Mouse (Mus musculus) kidney, embryonic 14.5 days (tissue): ENCODE measurements around the gene Adam10. TPM values are rescaled to one million over a fixed set of nuclear protein-coding genes. Genes with fewer than 3 reads are reported as not detected.

Experiments
- ATAC-seq: fragments of 200-750 bp; cut with Nextera tagmentation; 2 replicates; pipeline ENCODE4 v1.8.0; 2017; ENCODE audit warnings: moderate number of reproducible peaks, mild to moderate bottlenecking, moderate TSS enrichment, moderate library complexity; ENCODE audit not compliant: low FRiP score, low TSS enrichment
- H3K27ac ChIP-seq: fragments of 300-500 bp; sonication (generic); 2 replicates; pipeline ENCODE4 v1.5.1; 2014; ENCODE audit warnings: low read depth, mild to moderate bottlenecking, low read length, moderate library complexity, mixed read lengths
- H3K27me3 ChIP-seq: fragments of 300-500 bp; sonication (generic); 2 replicates; pipeline ENCODE4 v1.6.1; 2014; ENCODE audit warnings: mild to moderate bottlenecking, low read length; ENCODE audit not compliant: control insufficient read depth, insufficient read depth
- H3K36me3 ChIP-seq: fragments of 300-500 bp; sonication (generic); 2 replicates; pipeline ENCODE4 v1.6.1; 2014; ENCODE audit warnings: low read length, mixed read lengths; ENCODE audit not compliant: control insufficient read depth, insufficient read depth
- H3K4me1 ChIP-seq: fragments of 300-500 bp; sonication (generic); 2 replicates; pipeline ENCODE4 v1.6.1; 2014; ENCODE audit warnings: low read length, mixed read lengths; ENCODE audit not compliant: control insufficient read depth, insufficient read depth
- H3K4me2 ChIP-seq: fragments of 300-500 bp; sonication (generic); replicated peaks from 2 replicates; pipeline ENCODE4 v1.6.1; 2014; ENCODE audit warnings: low read depth, mild to moderate bottlenecking, low read length
- H3K4me3 ChIP-seq: fragments of 300-500 bp; sonication (generic); 2 replicates; pipeline ENCODE4 v1.5.1; 2014; ENCODE audit warnings: mild to moderate bottlenecking, low read length
- H3K9ac ChIP-seq: fragments of 300-500 bp; sonication (generic); 2 replicates; pipeline ENCODE4 v1.6.1; 2014; ENCODE audit warnings: low read depth, mild to moderate bottlenecking, low read length, moderate library complexity
- H3K9me3 ChIP-seq: fragments of 300-500 bp; sonication (generic); 2 replicates; pipeline ENCODE4 v1.6.1; 2016; ENCODE audit warnings: low read length; ENCODE audit not compliant: control insufficient read depth
- WGBS: fragments of 180-500 bp; shearing (Covaris S2); extraction: QIAGEN DNeasy Blood & Tissue Kit; methylation state at CpG from one replicate; pipeline ENCODE4 v1.1.7; 2014; 5-methylcytosine and 5-hydroxymethylcytosine counted together
- microRNA-seq: library from miRNA; unstranded; fragments of <30 nt; microRNA quantifications from one replicate; pipeline ENCODE4, GENCODE M21; 2016
- polyA plus RNA-seq: library from polyadenylated mRNA; unstranded; fragments of >200 nt; fragmentation: Nextera tagmentation; extraction: Ambion mirVana; gene quantifications from 2 replicates; pipeline ENCODE4 v1.2.1, GENCODE M21; 2014

Adam10 gene
- polyA plus RNA-seq, 1 experiment from 2014 or later: 83.1 TPM

DNA sequence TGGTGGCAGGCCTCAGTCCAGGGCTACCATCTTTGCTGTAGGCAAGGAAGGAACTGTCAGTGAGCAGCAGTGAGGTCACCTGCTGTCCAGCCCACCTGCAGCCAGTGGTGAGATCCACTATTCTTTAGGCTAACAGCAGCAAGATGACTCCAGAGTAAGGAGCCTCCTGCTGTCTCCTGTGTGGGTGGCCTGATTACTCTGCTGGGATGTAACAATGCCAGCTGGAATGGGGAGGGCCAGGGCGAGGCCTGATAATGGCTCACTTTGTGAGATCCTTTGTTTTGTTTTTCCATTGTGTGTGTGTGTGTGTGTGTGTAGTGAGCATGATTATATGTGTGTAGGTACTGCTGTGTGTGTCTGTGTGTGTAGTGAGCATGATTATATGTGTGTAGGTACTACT is 138.6 kb downstream of the Adam10 start:
- H3K4me2 ChIP-seq: no peak overlapping the region
- H3K9me3 ChIP-seq: no peaks in the 10 kb centered on the region
- no peak overlapping the region for H3K9ac ChIP-seq
- no peaks in the 10 kb centered on the region for H3K27me3 ChIP-seq
- WGBS: 50% methylated on average over 1 of the region's 1 CpGs
- ATAC-seq: no peak
- H3K4me3 ChIP-seq: no peak overlapping the region
- H3K27ac ChIP-seq: no peak overlapping the region
- no peaks in the 10 kb centered on the region for H3K36me3 ChIP-seq
- H3K4me1 ChIP-seq: 0 out of 2 replicates have a peak, but pooled peaks cover 11% of the 10 kb centered on the region

DNA sequence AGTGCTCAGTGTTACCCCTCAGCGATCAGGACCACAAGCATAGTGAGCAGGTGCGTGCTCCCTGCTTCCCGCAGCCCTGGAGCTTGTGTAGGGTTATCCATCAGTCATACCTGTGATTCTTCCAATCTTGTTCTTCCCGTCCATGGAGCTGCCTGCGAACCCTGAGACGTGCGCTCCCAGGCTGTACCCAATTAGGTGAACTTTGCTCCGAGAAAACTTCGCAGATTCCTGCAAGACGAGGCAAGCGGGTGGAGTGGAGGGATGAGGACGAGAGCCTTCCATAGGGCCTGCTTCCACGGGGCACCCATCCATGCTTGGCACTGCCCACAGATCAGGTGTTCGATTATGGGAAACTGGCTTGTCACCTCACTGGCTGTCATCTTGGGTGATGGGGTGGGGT is 139.9 kb downstream of the Adam10 start:
- Histone ChIP-seq H3K4me3 (no peak overlapping the region), H3K36me3 (no peaks in the 10 kb centered on the region), H3K9ac (no peak overlapping the region), H3K4me1 (0 out of 2 replicates have a peak, but pooled peaks cover 11% of the 10 kb centered on the region), H3K9me3 (no peaks in the 10 kb centered on the region), H3K4me2 (no peak overlapping the region), H3K27ac (no peak overlapping the region), H3K27me3 (no peaks in the 10 kb centered on the region)
- no peak for ATAC-seq
- WGBS: 74% methylated on average over 14 of the region's 14 CpGs

DNA sequence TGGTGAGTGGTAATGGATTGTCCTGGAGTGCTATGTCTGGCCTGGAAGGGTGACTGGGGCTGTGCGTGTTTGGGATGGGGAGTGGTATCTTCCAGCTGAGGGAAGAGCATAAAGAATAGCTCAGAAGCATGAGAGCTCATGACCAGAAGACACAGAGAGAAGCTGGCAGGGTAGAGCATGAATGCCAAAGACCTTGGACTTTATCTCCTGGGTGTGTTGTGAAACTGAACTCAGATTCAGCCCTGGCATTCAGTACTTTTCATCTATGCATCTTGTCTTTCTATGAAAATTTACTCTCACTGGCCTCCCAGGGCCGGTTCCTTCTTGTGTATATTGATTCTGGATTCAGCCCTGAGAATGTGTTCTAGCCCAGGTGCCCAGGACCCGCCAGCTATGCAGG is 145.3 kb downstream of the Adam10 start:
- no peaks in the 10 kb centered on the region for H3K36me3 ChIP-seq
- H3K27me3 ChIP-seq: no peaks in the 10 kb centered on the region
- WGBS: 80% methylated on average over 3 of the region's 3 CpGs
- no peak for ATAC-seq
- no peak overlapping the region for H3K9ac ChIP-seq
- no peaks in the 10 kb centered on the region for H3K4me1 ChIP-seq
- H3K27ac ChIP-seq: no peak overlapping the region
- no peak overlapping the region for H3K4me3 ChIP-seq
- no peaks in the 10 kb centered on the region for H3K9me3 ChIP-seq
- H3K4me2 ChIP-seq: no peak overlapping the region

DNA sequence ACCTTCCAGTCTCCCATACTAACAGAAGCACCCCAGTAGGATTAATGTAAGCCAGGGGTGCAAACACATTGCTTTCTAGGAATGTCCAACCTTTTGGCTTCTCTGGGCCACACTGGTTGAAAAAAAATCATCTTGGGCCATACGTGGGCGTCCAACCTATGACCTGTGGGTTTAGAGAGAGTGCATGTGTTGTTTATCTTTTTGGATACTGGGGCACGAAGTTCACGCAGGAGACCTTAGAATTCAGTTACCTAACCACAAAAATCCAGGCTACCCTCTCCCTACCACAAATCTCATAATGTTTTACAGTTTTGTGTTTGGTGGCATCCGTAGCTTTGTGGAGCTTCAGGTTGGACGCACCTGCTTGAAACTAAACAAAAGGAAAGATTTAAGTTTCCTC is 149.1 kb downstream of the Adam10 start:
- no peak for ATAC-seq
- WGBS: 58% methylated on average over 6 of the region's 6 CpGs

More for the DNA sequence above, 149.1 kb downstream of the Adam10 start:
- H3K4me2 ChIP-seq: no peak overlapping the region
- H3K27me3 ChIP-seq: no peaks in the 10 kb centered on the region
- H3K4me3 ChIP-seq: no peak overlapping the region
- H3K36me3 ChIP-seq: no peaks in the 10 kb centered on the region
- H3K9ac ChIP-seq: no peak overlapping the region
- H3K4me1 ChIP-seq: peaks cover 3% of the 10 kb centered on the region; the same call in 1 of the 2 replicates
- H3K27ac ChIP-seq: no peak overlapping the region
- H3K9me3 ChIP-seq: no peaks in the 10 kb centered on the region

Small RNA genes within 50 kb of the gene (microRNA-seq; reads per million reads assigned to microRNA genes)
- gene Gm25149: not detected

Other genes starting within 250 kb of the Adam10 start
- gene Rnf111, start 175.3 kb upstream of the Adam10 start, polyA plus RNA-seq: 29.0 and 36.9 TPM in 2 replicates
- 64.9 and 71.6 TPM in 2 replicates for gene Sltm, start 136.2 kb upstream of the Adam10 start, polyA plus RNA-seq
- 0.24 TPM in 1 of 2 replicates, not detected in the other for gene Gm10642, start 22.7 kb upstream of the Adam10 start, polyA plus RNA-seq
- gene Mindy2, start 21.8 kb upstream of the Adam10 start, polyA plus RNA-seq: 11.6 and 11.8 TPM in 2 replicates